Mouse (Mus musculus) liver, postnatal 0 days (tissue): ENCODE results near the gene Polr3f.

Experiments used
- CTCF ChIP-seq: sonication (generic); IDR thresholded peaks from 2 replicates; pipeline ENCODE4 v1.5.1; 2016; ENCODE audit warnings: antibody characterized with exemption, low read depth
- EP300 ChIP-seq: IDR thresholded peaks from 2 replicates; pipeline ENCODE4 v1.6.1; 2016; ENCODE audit warnings: antibody characterized with exemption, low read depth, mild to moderate bottlenecking

- no peak for TF ChIP-seq CTCF
- TF ChIP-seq EP300, result no peak
These were observed 48.1 kb upstream of the Polr3f start for GRCm38 (mm10) chr2:144479421-144479820.
